Mouse (Mus musculus): Measurements from ENCODE around the gene Cpne1. TPM values are rescaled to one million over a fixed set of nuclear protein-coding genes. Genes with fewer than 3 reads are reported as not detected.

Gene Cpne1
- total and polyA plus RNA-seq, 2 experiments from 2014 or later, result 12.8 to 49.8 TPM

DNA sequence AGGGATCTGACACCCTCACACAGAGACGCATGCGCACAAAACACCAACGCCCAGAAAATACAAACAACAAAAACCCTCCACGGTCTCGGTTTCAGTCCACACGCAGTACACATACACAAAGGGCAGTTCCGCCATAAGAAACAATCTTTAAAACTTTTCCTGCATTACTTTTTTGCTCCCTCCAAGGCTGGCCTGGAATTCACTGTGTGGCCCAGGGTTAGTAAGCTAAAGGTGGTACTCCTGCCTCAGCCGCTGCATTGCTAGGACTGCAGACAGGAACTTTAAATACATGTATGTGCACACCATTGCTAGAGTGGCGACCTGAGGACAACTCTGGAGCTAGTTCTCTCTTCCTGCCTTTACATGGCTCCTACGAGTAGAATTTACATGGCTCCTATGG, 40.5 kb downstream of the Cpne1 start:
- TF ChIP-seq CTCF (IDR thresholded peaks at IDR 0.05; ENCODE audit: low read depth), result no peak
- Histone ChIP-seq H3K27ac (no peak overlapping the region), H3K27me3 (ENCODE audit: insufficient read depth, low read length) (no peaks in the 10 kb centered on the region), H3K4me1 (ENCODE audit: insufficient read depth, low read length) (peaks cover 3% of the 10 kb centered on the region; the same call in 1 of the 2 replicates), H3K9me3 (ENCODE audit: low read length) (no peaks in the 10 kb centered on the region), H3K4me3 (ENCODE audit: low read length) (no peak overlapping the region), H3K9ac (replicated peaks; ENCODE audit: low read length) (no peak overlapping the region), H3K4me2 (ENCODE audit: low read depth, low read length) (no peak overlapping the region), H3K36me3 (ENCODE audit: insufficient read depth, low read length) (peaks cover 67% of the 10 kb centered on the region)
- no peak for DNase-seq (ENCODE audit: low spot score)
- WGBS, result 94% methylated on average over 10 of the region's 10 CpGs
- no peak for ATAC-seq

DNA sequence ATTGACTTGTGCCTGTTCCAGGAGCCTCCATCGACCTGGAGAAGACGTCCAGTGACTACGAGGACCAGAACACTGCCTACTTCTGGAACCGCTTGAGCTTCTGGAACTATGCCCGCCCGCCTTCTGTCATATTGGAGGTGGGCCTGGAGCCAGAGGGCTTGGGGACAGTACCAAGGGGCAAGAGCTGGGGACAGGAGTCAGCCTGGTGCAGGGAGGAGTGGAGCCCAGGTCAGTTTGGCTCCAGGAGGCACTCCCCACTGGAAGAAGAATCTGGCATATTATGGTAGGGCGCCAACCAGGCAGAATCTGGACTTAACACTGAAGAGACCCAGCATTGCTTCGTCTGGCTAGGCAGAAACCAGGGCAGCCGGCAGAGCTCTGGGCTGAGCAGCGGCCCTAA, 43.8 kb downstream of the Cpne1 start:
- WGBS, result 74% methylated on average over 10 of the region's 10 CpGs
- Histone ChIP-seq H3K4me3 (ENCODE audit: low read length) (no peak overlapping the region), H3K4me2 (ENCODE audit: low read depth, low read length) (no peak overlapping the region), H3K9ac (replicated peaks; ENCODE audit: low read length) (no peak overlapping the region), H3K9me3 (ENCODE audit: low read length) (no peaks in the 10 kb centered on the region), H3K27me3 (ENCODE audit: insufficient read depth, low read length) (no peaks in the 10 kb centered on the region), H3K4me1 (ENCODE audit: insufficient read depth, low read length) (peaks cover 10% of the 10 kb centered on the region; the same call in 1 of the 2 replicates), H3K36me3 (ENCODE audit: insufficient read depth, low read length) (peaks cover 35% of the 10 kb centered on the region), H3K27ac (no peak overlapping the region)
- DNase-seq (ENCODE audit: low spot score) (peak; percentile 30), ATAC-seq (no peak)
- no peak for TF ChIP-seq CTCF (IDR thresholded peaks at IDR 0.05; ENCODE audit: low read depth)

DNA sequence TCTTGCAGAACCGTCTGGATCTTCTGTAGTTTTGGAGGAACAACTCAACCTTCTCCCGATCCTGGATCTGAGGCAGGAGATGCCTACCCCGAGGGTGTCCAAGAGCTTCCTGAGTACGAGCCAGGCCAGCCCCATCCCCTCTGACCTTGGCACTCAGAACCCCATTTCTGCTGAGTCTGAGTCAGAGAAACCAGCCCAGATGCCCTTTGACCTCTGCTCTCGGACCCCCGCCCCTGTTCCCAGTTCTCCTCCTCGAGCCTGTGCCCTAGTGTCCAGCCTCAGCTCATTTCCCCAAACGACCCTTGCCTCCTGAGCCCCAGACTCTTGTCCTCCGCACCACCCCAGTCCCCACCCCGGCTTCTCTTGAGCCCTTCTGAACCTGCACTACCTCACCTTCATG, 45.6 kb downstream of the Cpne1 start:
- no peak for TF ChIP-seq CTCF (IDR thresholded peaks at IDR 0.05; ENCODE audit: low read depth)
- 34% methylated on average over 10 of the region's 10 CpGs for WGBS
- Histone ChIP-seq H3K36me3 (ENCODE audit: insufficient read depth, low read length) (peaks cover 22% of the 10 kb centered on the region), H3K4me3 (ENCODE audit: low read length) (peak overlapping the region; percentile 61), H3K27ac (no peak overlapping the region), H3K9me3 (ENCODE audit: low read length) (no peaks in the 10 kb centered on the region), H3K9ac (replicated peaks; ENCODE audit: low read length) (peak overlapping the region; percentile 66), H3K27me3 (ENCODE audit: insufficient read depth, low read length) (no peaks in the 10 kb centered on the region), H3K4me1 (ENCODE audit: insufficient read depth, low read length) (peaks cover 10% of the 10 kb centered on the region; the same call in 1 of the 2 replicates), H3K4me2 (ENCODE audit: low read depth, low read length) (peak overlapping the region; percentile 81)
- ATAC-seq (peak; percentile 15; the same call in 1 of the 2 replicates), DNase-seq (ENCODE audit: low spot score) (no peak)

DNA sequence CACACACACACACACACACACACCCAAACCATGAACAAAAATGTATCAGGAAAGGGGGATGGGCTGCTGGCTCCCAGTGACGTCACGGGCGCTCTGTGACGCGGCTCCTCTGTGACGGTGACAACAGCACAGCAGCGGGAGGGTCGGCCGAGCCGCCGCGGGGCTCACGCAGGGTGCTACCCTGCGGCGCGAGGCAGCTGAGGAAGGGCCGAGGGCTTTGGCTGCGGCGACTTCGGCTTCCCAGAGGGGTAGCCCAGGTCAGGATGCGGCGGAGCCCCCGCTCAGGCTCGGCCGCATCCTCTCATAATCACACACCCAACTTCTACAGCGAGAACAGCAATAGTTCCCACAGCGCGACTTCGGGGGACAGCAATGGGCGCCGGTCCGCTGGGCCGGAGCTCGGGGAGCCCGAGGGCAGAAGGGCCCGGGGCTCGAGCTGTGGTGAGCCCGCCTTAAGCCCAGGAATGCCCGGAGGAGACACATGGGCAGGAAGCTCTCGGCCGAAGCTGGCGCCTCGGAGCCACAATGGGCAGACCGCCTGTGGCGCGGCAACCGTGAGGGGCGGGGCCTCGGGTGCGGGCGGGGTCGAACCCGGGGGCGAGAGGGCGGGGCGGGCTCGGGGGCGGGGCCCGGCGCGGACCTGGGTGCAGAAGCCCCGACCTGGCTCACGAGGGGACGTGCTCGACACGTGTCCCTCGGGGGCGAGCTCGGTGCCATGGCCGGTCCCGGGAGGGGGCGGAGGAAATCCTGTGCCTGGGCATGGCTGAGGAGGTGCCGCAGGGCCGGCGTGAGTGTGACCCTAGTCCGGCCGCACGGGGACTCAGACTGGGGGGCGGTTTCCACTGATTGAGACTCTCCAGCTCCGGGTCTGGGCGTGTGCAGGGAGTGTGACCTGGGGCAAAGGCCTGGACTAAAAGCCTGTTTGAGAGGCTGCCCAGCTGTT, 46.4 kb downstream of the Cpne1 start, which contains the start of gene Spag4:
Gene Spag4, plus strand, starts transcription at position 77 of the 943 bp plus-strand sequence.
- TF ChIP-seq CTCF (IDR thresholded peaks at IDR 0.05; ENCODE audit: low read depth), result no peak
- H3K27me3 ChIP-seq (ENCODE audit: insufficient read depth, low read length), result no peaks in the 10 kb centered on the region
- no peaks in the 10 kb centered on the region for H3K9me3 ChIP-seq (ENCODE audit: low read length)
- DNase-seq (ENCODE audit: low spot score), result peak; percentile 80
- under 1% methylated on average over 61 of the region's 81 CpGs for WGBS
- H3K4me2 ChIP-seq (ENCODE audit: low read depth, low read length), result peak within 1 kb of the TSS; percentile 81
- peaks cover 19% of the 10 kb centered on the region; the same call in 1 of the 2 replicates for H3K36me3 ChIP-seq (ENCODE audit: insufficient read depth, low read length)
- peaks cover 10% of the 10 kb centered on the region; the same call in 1 of the 2 replicates for H3K4me1 ChIP-seq (ENCODE audit: insufficient read depth, low read length)
- H3K4me3 ChIP-seq (ENCODE audit: low read length), result peak within 1 kb of the TSS; percentile 61
- H3K9ac ChIP-seq (replicated peaks; ENCODE audit: low read length), result peak within 1 kb of the TSS; percentile 66
- ATAC-seq, result peak; percentile 83
- peak within 1 kb of the TSS; percentile 78 for H3K27ac ChIP-seq

DNA sequence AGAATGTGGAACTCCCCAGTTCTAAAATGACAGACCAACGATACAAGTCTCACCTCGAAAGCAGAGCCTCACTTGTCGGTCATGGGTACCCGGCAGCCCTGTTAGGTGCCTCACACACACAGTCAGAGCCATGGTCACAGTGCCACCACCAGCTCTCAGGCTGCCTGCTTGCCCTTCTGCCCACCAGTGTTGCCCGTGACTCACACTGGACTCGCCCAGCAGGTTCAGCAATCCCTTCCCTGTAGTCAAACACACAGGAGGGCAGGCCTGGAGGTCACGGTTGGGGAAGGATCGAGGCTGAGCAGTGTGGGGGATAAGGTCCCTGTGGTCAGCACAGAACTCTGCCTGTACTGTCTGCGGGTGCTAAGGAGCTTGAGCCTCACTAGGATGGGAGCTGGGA, 58.9 kb downstream of the Cpne1 start, which contains the start of gene Fer1l4:
Gene Fer1l4, minus strand, starts transcription at position 132 of the 400 bp plus-strand sequence.
- no peak within 1 kb of the TSS for H3K4me3 ChIP-seq (ENCODE audit: low read length)
- no peak for TF ChIP-seq CTCF (IDR thresholded peaks at IDR 0.05; ENCODE audit: low read depth)
- H3K4me1 ChIP-seq (ENCODE audit: insufficient read depth, low read length), result no peaks in the 10 kb centered on the region
- H3K9ac ChIP-seq (replicated peaks; ENCODE audit: low read length), result no peak within 1 kb of the TSS
- H3K4me2 ChIP-seq (ENCODE audit: low read depth, low read length), result no peak within 1 kb of the TSS
- H3K9me3 ChIP-seq (ENCODE audit: low read length), result no peaks in the 10 kb centered on the region
- 83% methylated on average over 9 of the region's 9 CpGs for WGBS
- H3K27ac ChIP-seq, result no peak within 1 kb of the TSS
- no peaks in the 10 kb centered on the region for H3K36me3 ChIP-seq (ENCODE audit: insufficient read depth, low read length)
- no peaks in the 10 kb centered on the region for H3K27me3 ChIP-seq (ENCODE audit: insufficient read depth, low read length)
- DNase-seq (ENCODE audit: low spot score) (no peak), ATAC-seq (no peak)

DNA sequence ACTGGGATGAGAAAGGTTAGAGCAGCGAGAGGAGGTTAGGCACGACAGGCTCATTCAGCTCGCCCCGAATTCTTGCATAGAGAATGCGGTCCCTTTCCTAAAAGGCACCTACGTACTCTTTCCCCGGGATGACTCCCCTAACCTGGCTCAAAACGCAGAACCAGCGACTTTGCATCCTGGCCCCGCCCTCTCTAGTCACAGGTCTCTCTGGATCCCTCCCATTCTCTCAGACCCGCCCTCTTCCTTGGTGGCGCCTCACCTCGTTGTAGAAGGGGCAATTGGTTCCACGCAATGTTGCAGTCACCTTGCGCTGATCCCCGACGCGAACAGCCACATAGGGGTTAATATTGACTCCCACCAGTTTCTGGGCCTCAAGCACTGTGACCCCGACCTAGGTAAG, 63.8 kb downstream of the Cpne1 start:
- Histone ChIP-seq H3K4me3 (ENCODE audit: low read length) (no peak overlapping the region), H3K27me3 (ENCODE audit: insufficient read depth, low read length) (no peaks in the 10 kb centered on the region), H3K27ac (no peak overlapping the region), H3K9ac (replicated peaks; ENCODE audit: low read length) (no peak overlapping the region), H3K4me1 (ENCODE audit: insufficient read depth, low read length) (no peaks in the 10 kb centered on the region), H3K9me3 (ENCODE audit: low read length) (no peaks in the 10 kb centered on the region), H3K36me3 (ENCODE audit: insufficient read depth, low read length) (no peaks in the 10 kb centered on the region), H3K4me2 (ENCODE audit: low read depth, low read length) (peak overlapping the region; percentile 28; the same call in 1 of the 2 replicates)
- no peak for TF ChIP-seq CTCF (IDR thresholded peaks at IDR 0.05; ENCODE audit: low read depth)
- no peak for DNase-seq (ENCODE audit: low spot score)
- WGBS, result 9% methylated on average over 19 of the region's 19 CpGs
- no peak for ATAC-seq

Data from hindbrain, postnatal 0 days (tissue).